Mouse (Mus musculus): ENCODE data around the gene Kars. TPM values are rescaled to one million over a fixed set of nuclear protein-coding genes. Genes with fewer than 3 reads are reported as not detected.

Gene Kars
- polyA plus RNA-seq, 1 experiment from 2014 or later, result 270 TPM

DNA sequence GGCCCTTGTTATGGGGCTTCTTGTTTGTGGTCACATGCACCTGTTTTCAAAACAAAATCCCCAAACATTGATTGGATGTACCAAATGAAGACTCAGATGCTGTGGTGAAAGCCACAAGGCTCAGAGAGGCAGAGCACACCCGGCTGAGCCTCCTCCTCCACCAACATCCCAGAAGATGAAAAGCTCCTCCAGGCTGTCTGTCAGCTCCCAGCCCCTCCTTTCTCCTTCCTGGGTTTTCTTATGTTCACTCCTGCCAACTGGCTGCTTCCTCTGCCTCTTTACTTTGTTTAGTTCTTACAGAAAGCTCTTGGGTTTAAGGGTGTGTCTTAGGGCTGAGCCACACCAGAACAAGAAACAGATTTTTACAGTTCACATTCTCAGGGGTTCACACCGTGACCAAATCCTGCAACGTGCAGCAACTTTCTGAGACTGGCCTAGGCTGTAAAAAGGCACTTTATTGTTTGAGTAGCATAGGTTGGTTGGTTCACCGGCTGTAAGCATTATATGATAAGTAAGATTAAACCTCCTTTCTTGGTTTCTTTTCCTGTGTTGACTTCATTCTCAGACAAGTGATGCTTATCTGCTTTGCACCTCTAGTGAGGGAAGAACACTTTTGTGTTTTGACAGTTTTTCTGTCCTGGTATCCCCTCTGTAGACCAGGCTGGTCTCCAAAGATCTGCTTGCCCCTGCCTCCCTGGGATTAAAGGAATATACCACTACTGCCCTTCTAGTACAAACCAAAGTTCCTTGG, 56.1 kb downstream of the Kars start:
- no peaks in the 10 kb centered on the region for H3K4me1 ChIP-seq
- no peaks in the 10 kb centered on the region for H3K9me3 ChIP-seq
- H3K27me3 ChIP-seq (ENCODE audit: poor library complexity, severe bottlenecking), result no peaks in the 10 kb centered on the region
- no peak overlapping the region for H3K27ac ChIP-seq
- WGBS, result 95% methylated on average over 4 of the region's 4 CpGs
- H3K4me3 ChIP-seq, result no peak overlapping the region
- peaks cover 91% of the 10 kb centered on the region for H3K36me3 ChIP-seq (replicated peaks)
- DNase-seq (ENCODE audit: extremely low spot score, low spot score), result no peak

DNA sequence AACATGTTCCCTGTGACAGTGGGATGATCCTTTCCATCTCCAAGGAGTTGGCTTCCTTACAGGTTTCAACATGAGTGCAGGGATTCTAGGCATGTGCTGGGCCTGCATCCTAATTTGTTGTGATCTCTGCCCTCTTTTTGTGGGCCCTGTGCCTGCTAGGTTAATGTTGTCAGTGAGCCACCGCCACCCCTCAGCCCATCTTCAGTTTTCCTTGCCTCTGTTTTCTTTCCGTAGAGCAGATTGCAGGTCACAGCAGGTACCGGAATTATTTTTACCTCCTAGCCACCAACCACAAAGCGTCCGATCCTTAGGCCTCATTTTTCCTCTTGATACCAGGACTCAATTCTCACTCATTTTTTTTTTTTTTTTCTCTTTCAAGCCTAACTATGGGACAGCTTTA, 59.2 kb downstream of the Kars start:
- H3K4me3 ChIP-seq, result no peak overlapping the region
- no peak for DNase-seq (ENCODE audit: extremely low spot score, low spot score)
- peaks cover 92% of the 10 kb centered on the region for H3K36me3 ChIP-seq (replicated peaks)
- no peak overlapping the region for H3K27ac ChIP-seq
- H3K27me3 ChIP-seq (ENCODE audit: poor library complexity, severe bottlenecking), result no peaks in the 10 kb centered on the region
- 96% methylated on average over 5 of the region's 5 CpGs for WGBS
- H3K9me3 ChIP-seq, result no peaks in the 10 kb centered on the region
- no peaks in the 10 kb centered on the region for H3K4me1 ChIP-seq

DNA sequence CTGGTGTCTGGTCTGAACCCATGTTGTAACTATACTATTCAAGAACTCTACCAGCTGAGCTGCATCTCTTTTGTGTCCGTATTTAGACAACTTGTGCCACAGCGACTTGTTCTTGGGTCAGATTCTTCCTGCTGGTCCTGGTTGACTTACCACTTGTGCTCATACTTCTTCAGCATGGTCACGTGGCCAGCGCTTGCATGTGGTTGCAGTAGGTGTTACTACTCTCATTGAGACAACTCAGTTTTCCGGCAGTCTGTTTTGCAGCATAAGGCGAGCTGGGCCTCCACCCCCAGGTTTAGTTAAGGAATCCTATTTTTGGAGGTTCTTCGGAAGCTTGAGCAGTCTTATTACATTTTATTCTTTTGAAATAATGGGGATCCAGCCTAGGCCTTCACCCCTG, 59.8 kb downstream of the Kars start:
- H3K36me3 ChIP-seq (replicated peaks), result peaks cover 92% of the 10 kb centered on the region
- no peak overlapping the region for H3K27ac ChIP-seq
- H3K4me1 ChIP-seq, result no peaks in the 10 kb centered on the region
- H3K4me3 ChIP-seq, result no peak overlapping the region
- 93% methylated on average over 7 of the region's 7 CpGs for WGBS
- no peaks in the 10 kb centered on the region for H3K27me3 ChIP-seq (ENCODE audit: poor library complexity, severe bottlenecking)
- no peak for DNase-seq (ENCODE audit: extremely low spot score, low spot score)
- no peaks in the 10 kb centered on the region for H3K9me3 ChIP-seq

DNA sequence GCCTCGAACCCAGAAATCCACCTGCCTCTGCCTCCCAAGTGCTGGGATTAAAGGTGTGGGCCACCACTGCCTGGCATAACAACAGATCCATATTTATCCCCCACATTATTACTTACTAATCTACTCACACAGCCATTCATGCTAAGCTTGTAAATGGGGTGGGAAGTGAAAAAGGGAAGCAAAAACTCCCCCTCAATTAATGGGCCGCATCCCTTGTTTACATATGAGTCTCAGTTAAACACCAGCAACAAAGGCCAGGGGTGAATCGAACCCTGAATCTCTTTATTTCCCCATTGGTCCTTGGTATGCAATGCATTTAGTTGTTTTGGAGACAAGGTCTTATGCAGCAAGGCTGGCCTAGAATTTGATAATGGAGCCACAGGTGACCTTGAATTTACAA, 60.3 kb downstream of the Kars start:
- H3K27ac ChIP-seq, result no peak overlapping the region
- no peak overlapping the region for H3K4me3 ChIP-seq
- peaks cover 92% of the 10 kb centered on the region for H3K36me3 ChIP-seq (replicated peaks)
- H3K9me3 ChIP-seq, result no peaks in the 10 kb centered on the region
- DNase-seq (ENCODE audit: extremely low spot score, low spot score), result no peak
- H3K4me1 ChIP-seq, result no peaks in the 10 kb centered on the region
- WGBS, result 89% methylated on average over 3 of the region's 3 CpGs
- H3K27me3 ChIP-seq (ENCODE audit: poor library complexity, severe bottlenecking), result no peaks in the 10 kb centered on the region

DNA sequence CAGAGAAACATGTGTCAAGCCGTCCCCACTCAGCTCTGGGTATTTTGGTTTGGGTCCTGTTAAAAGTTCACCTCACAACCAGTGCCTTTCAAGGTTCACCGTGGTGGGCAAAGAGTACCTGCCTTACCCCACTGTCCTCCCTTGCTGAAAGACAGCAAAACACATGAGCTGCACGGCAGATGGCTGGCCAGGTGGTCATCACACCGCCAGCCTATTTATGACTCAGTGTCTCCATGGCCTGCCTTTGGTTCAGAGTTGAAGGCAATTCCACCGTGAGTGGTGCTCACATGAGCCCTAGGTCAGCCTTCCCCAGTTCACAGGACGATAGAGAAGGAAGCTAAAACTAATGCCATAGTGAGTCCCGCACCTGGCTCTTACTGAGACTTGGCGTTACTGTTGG, 63.2 kb downstream of the Kars start:
- DNase-seq (ENCODE audit: extremely low spot score, low spot score), result no peak
- 94% methylated on average over 8 of the region's 8 CpGs for WGBS
- Histone ChIP-seq H3K4me3 (no peak overlapping the region), H3K9me3 (no peaks in the 10 kb centered on the region), H3K4me1 (no peaks in the 10 kb centered on the region), H3K27me3 (ENCODE audit: poor library complexity, severe bottlenecking) (no peaks in the 10 kb centered on the region), H3K27ac (no peak overlapping the region), H3K36me3 (replicated peaks) (peaks cover 92% of the 10 kb centered on the region)

DNA sequence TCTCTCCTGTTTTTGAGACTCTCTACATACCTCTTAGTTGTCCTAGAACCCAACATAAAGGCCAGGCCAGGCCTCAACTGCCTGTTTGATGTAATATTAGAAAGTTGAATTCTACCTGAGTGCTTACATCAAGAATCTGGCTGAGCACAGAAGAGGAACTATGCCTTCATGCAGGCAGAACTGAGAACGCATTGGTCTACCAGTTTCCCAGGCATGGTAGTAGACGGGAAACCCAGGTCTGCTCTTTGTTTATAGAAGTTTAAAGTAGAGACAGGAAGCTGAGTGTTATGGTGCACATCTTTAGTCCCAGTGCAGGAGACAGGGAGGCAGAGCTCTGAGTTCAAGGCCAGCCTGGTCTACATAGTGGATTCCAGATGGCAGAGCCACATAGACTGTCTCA, 64.0 kb downstream of the Kars start:
- no peak overlapping the region for H3K27ac ChIP-seq
- peaks cover 97% of the 10 kb centered on the region for H3K36me3 ChIP-seq (replicated peaks)
- no peak for DNase-seq (ENCODE audit: extremely low spot score, low spot score)
- H3K4me1 ChIP-seq, result peaks cover 1% of the 10 kb centered on the region
- no peak overlapping the region for H3K4me3 ChIP-seq
- WGBS, result 96% methylated on average over 2 of the region's 2 CpGs
- H3K27me3 ChIP-seq (ENCODE audit: poor library complexity, severe bottlenecking), result no peaks in the 10 kb centered on the region
- H3K9me3 ChIP-seq, result no peaks in the 10 kb centered on the region

DNA sequence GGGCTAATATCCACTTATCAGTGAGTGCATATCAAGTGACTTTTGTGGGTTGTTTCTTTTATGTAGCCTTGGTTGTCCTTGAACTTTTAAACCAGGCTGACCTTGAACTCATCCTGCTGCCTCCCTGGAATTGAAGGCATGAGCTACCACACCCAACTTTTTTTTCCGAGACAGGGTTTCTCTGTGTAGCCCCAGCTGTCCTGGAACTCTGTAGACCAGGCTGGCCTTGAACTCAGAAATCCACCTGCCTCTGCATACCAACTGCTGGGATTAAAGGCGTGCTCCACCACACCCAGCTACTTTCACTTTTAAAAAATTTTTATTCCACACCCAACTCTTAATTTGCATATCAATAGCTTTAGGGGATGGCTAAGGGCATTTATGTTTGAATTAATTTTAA, 67.6 kb downstream of the Kars start:
- no peak for DNase-seq (ENCODE audit: extremely low spot score, low spot score)
- Histone ChIP-seq H3K36me3 (replicated peaks) (peaks cover 67% of the 10 kb centered on the region), H3K4me3 (no peak overlapping the region), H3K27me3 (ENCODE audit: poor library complexity, severe bottlenecking) (no peaks in the 10 kb centered on the region), H3K4me1 (peaks cover 23% of the 10 kb centered on the region), H3K9me3 (no peaks in the 10 kb centered on the region), H3K27ac (no peak overlapping the region)
- 90% methylated on average over 2 of the region's 2 CpGs for WGBS

Other genes starting within 250 kb of the Kars start
- 234 and 248 TPM in 2 replicates for gene Cfdp1, start 157.0 kb downstream of the Kars start, polyA plus RNA-seq (2016; fragmentation: Nextera tagmentation; extraction: Ambion mirVana)
- 9.1 and 11.8 TPM in 2 replicates for gene Tmem170, start 134.6 kb downstream of the Kars start, polyA plus RNA-seq (2016; fragmentation: Nextera tagmentation; extraction: Ambion mirVana)
- 1.4 and 1.7 TPM in 2 replicates for gene Chst5, start 100.9 kb downstream of the Kars start, polyA plus RNA-seq (2016; fragmentation: Nextera tagmentation; extraction: Ambion mirVana)
- 23.1 and 23.2 TPM in 2 replicates for gene Tmem231, start 77.4 kb downstream of the Kars start, polyA plus RNA-seq (2016; fragmentation: Nextera tagmentation; extraction: Ambion mirVana)
- 204 and 213 TPM in 2 replicates for gene Gabarapl2, start 70.6 kb downstream of the Kars start, polyA plus RNA-seq (2016; fragmentation: Nextera tagmentation; extraction: Ambion mirVana)
- 18.6 and 18.7 TPM in 2 replicates for gene Adat1, start 19.0 kb downstream of the Kars start, polyA plus RNA-seq (2016; fragmentation: Nextera tagmentation; extraction: Ambion mirVana)
- 26.7 and 27.5 TPM in 2 replicates for gene Terf2ip, start 75 bp upstream of the Kars start, polyA plus RNA-seq (2016; fragmentation: Nextera tagmentation; extraction: Ambion mirVana)
- gene Gm6793, start 3.7 kb upstream of the Kars start, polyA plus RNA-seq (2016; fragmentation: Nextera tagmentation; extraction: Ambion mirVana), result 0.21 TPM in 1 of 2 replicates, not detected in the other